Mouse (Mus musculus) kidney, embryonic 15.5 days (tissue): ENCODE measurements around the gene Teddm3. TPM values are rescaled to one million over a fixed set of nuclear protein-coding genes. Genes with fewer than 3 reads are reported as not detected.
"Not testable (repeated sequence)": the region's sequence is repeated elsewhere in the genome, so short reads cannot be mapped to it uniquely, and the experiment has no call there.

ENCODE experiments used
- ATAC-seq: fragments of 200-750 bp; cut with Nextera tagmentation; replicated peaks from 2 replicates; pipeline ENCODE4 v1.8.0; 2017; ENCODE audit warnings: moderate TSS enrichment; ENCODE audit not compliant: low FRiP score
- H3K27ac ChIP-seq: fragments of 300-500 bp; sonication (generic); 2 replicates; pipeline ENCODE4 v1.5.1; 2015; ENCODE audit warnings: mild to moderate bottlenecking, inconsistent platforms
- H3K27me3 ChIP-seq: fragments of 300-500 bp; sonication (generic); 2 replicates; pipeline ENCODE4 v1.6.1; 2015; ENCODE audit warnings: inconsistent platforms
- H3K36me3 ChIP-seq: fragments of 300-500 bp; sonication (generic); 2 replicates; pipeline ENCODE4 v1.6.1; 2015; ENCODE audit warnings: inconsistent platforms
- H3K4me1 ChIP-seq: fragments of 300-500 bp; sonication (generic); 2 replicates; pipeline ENCODE4 v1.6.1; 2015; ENCODE audit warnings: inconsistent platforms
- H3K4me2 ChIP-seq: fragments of 300-500 bp; sonication (generic); 2 replicates; pipeline ENCODE4 v1.6.1; 2015; ENCODE audit warnings: moderate library complexity, mild to moderate bottlenecking, inconsistent platforms
- H3K4me3 ChIP-seq: fragments of 300-500 bp; sonication (generic); replicated peaks from 2 replicates; pipeline ENCODE4 v1.5.1; 2015; ENCODE audit warnings: mild to moderate bottlenecking, inconsistent platforms
- H3K9ac ChIP-seq: fragments of 300-500 bp; sonication (generic); 2 replicates; pipeline ENCODE4 v1.6.1; 2015; ENCODE audit warnings: mild to moderate bottlenecking, inconsistent platforms
- H3K9me3 ChIP-seq: fragments of 300-500 bp; sonication (generic); replicated peaks from 2 replicates; pipeline ENCODE4 v1.6.1; 2016; ENCODE audit warnings: inconsistent platforms
- WGBS: fragments of 180-500 bp; shearing (Covaris S2); methylation state at CpG from one replicate; pipeline ENCODE4 v1.1.7; 2015; ENCODE audit warnings: mixed read lengths; 5-methylcytosine and 5-hydroxymethylcytosine counted together
- polyA plus RNA-seq: library from polyadenylated mRNA; unstranded; fragments of >200 nt; fragmentation: Nextera tagmentation; extraction: Ambion mirVana; gene quantifications from 2 replicates; pipeline ENCODE4 v1.2.1, GENCODE M21; 2015

Teddm3 gene
- polyA plus RNA-seq, 1 experiment from 2014 or later: not detected

- no peak for ATAC-seq
These were observed 33.8 kb upstream of the Teddm3 start for GRCm38 (mm10) chr16:21187568-21187967.

GRCm38 (mm10) chr16:21184697-21185096 lies 30.9 kb upstream of the Teddm3 start:
- no peak overlapping the region for H3K9ac ChIP-seq
- no peak overlapping the region for H3K4me2 ChIP-seq
- ATAC-seq: no peak
- H3K27ac ChIP-seq: no peak overlapping the region
- no peaks in the 10 kb centered on the region for H3K27me3 ChIP-seq
- no peaks in the 10 kb centered on the region for H3K9me3 ChIP-seq
- H3K4me1 ChIP-seq: 0 out of 2 replicates have a peak, but pooled peaks cover 5% of the 10 kb centered on the region
- H3K36me3 ChIP-seq: no peaks in the 10 kb centered on the region
- H3K4me3 ChIP-seq: no peak overlapping the region

More at GRCm38 (mm10) chr16:21187568-21187967, 33.8 kb upstream of the Teddm3 start:
- Histone ChIP-seq H3K36me3 (no peaks in the 10 kb centered on the region), H3K9me3 (no peaks in the 10 kb centered on the region), H3K4me2 (no peak overlapping the region), H3K27me3 (no peaks in the 10 kb centered on the region), H3K4me3 (no peak overlapping the region), H3K4me1 (0 out of 2 replicates have a peak, but pooled peaks cover 8% of the 10 kb centered on the region), H3K9ac (no peak overlapping the region), H3K27ac (no peak overlapping the region)
- WGBS: 45% methylated on average over 7 of the region's 7 CpGs

- Histone ChIP-seq H3K9ac (no peak overlapping the region), H3K4me2 (no peak overlapping the region), H3K27ac (peak overlapping the region; percentile 81), H3K36me3 (no peaks in the 10 kb centered on the region), H3K9me3 (no peaks in the 10 kb centered on the region), H3K4me1 (no peaks in the 10 kb centered on the region), H3K27me3 (no peaks in the 10 kb centered on the region), H3K4me3 (no peak overlapping the region)
- ATAC-seq: peak; percentile 77; the same call in 1 of the 2 replicates
- 50% methylated on average over 1 of the region's 1 CpGs for WGBS
These were observed 28.3 kb upstream of the Teddm3 start for GRCm38 (mm10) chr16:21182108-21182507.

- no peak for ATAC-seq
- no peaks in the 10 kb centered on the region for H3K27me3 ChIP-seq
- no peaks in the 10 kb centered on the region for H3K36me3 ChIP-seq
- no peak overlapping the region for H3K9ac ChIP-seq
- H3K4me3 ChIP-seq: no peak overlapping the region
- WGBS: 0% methylated on average over 1 of the region's 1 CpGs
- no peaks in the 10 kb centered on the region for H3K9me3 ChIP-seq
- H3K27ac ChIP-seq: no peak overlapping the region
- no peaks in the 10 kb centered on the region for H3K4me1 ChIP-seq
- no peak overlapping the region for H3K4me2 ChIP-seq
These were observed 21.4 kb upstream of the Teddm3 start for GRCm38 (mm10) chr16:21175236-21175635.

GRCm38 (mm10) chr16:21168730-21169129 lies 14.9 kb upstream of the Teddm3 start:
- Histone ChIP-seq H3K4me1 (no peaks in the 10 kb centered on the region), H3K9me3 (no peaks in the 10 kb centered on the region), H3K4me3 (no peak overlapping the region), H3K27ac (no peak overlapping the region), H3K9ac (no peak overlapping the region), H3K36me3 (no peaks in the 10 kb centered on the region), H3K4me2 (no peak overlapping the region), H3K27me3 (no peaks in the 10 kb centered on the region)
- no peak for ATAC-seq
- 88% methylated on average over 13 of the region's 13 CpGs for WGBS

GRCm38 (mm10) chr16:21165343-21166220 lies 11.8 kb upstream of the Teddm3 start:
- H3K4me2 ChIP-seq, H3K9me3 ChIP-seq, H3K27ac ChIP-seq, H3K9ac ChIP-seq, H3K4me1 ChIP-seq, H3K27me3 ChIP-seq, H3K36me3 ChIP-seq, H3K4me3 ChIP-seq: not testable (repeated sequence)
- ATAC-seq: peak; percentile 69
- WGBS: 21% methylated on average over 17 of the region's 19 CpGs

GRCm38 (mm10) chr16:21163423-21163822 lies 9.6 kb upstream of the Teddm3 start:
- not testable (repeated sequence) for H3K36me3 ChIP-seq, H3K4me2 ChIP-seq, H3K9ac ChIP-seq, H3K9me3 ChIP-seq, H3K4me3 ChIP-seq, H3K27me3 ChIP-seq, ATAC-seq, H3K27ac ChIP-seq, H3K4me1 ChIP-seq
- WGBS: 82% methylated on average over 3 of the region's 3 CpGs

GRCm38 (mm10) chr16:21159226-21159625 lies 5.4 kb upstream of the Teddm3 start:
- H3K4me1 ChIP-seq, H3K4me2 ChIP-seq, H3K9me3 ChIP-seq, H3K27me3 ChIP-seq, H3K36me3 ChIP-seq, H3K4me3 ChIP-seq, H3K9ac ChIP-seq, H3K27ac ChIP-seq, ATAC-seq: not testable (repeated sequence)
- 96% methylated on average over 1 of the region's 1 CpGs for WGBS

- not testable (repeated sequence) for ATAC-seq, H3K9me3 ChIP-seq
These were observed 2.5 kb upstream of the Teddm3 start for GRCm38 (mm10) chr16:21156261-21156660.

GRCm38 (mm10) chr16:21151564-21152361 lies 2.0 kb downstream of the Teddm3 start:
- Histone ChIP-seq H3K9ac (no peak overlapping the region), H3K27ac (peak overlapping the region; percentile 76), H3K27me3 (no peaks in the 10 kb centered on the region), H3K4me2 (no peak overlapping the region), H3K4me1 (no peaks in the 10 kb centered on the region), H3K9me3 (no peaks in the 10 kb centered on the region), H3K36me3 (no peaks in the 10 kb centered on the region), H3K4me3 (no peak overlapping the region)
- ATAC-seq: no peak; the same call in 1 of the 2 replicates
- 53% methylated on average over 4 of the region's 4 CpGs for WGBS

More at GRCm38 (mm10) chr16:21156261-21156660, 2.5 kb upstream of the Teddm3 start:
- H3K9ac ChIP-seq, H3K27ac ChIP-seq, H3K4me2 ChIP-seq, H3K27me3 ChIP-seq, H3K36me3 ChIP-seq, H3K4me3 ChIP-seq, H3K4me1 ChIP-seq: not testable (repeated sequence)

GRCm38 (mm10) chr16:21149896-21150295 lies 3.9 kb downstream of the Teddm3 start:
- H3K4me1 ChIP-seq: no peaks in the 10 kb centered on the region
- H3K27ac ChIP-seq: no peak overlapping the region
- no peak overlapping the region for H3K4me2 ChIP-seq
- ATAC-seq: no peak
- no peaks in the 10 kb centered on the region for H3K9me3 ChIP-seq
- no peak overlapping the region for H3K4me3 ChIP-seq
- no peaks in the 10 kb centered on the region for H3K27me3 ChIP-seq
- H3K36me3 ChIP-seq: no peaks in the 10 kb centered on the region
- H3K9ac ChIP-seq: no peak overlapping the region

GRCm38 (mm10) chr16:21148451-21148850 lies 5.3 kb downstream of the Teddm3 start:
- H3K27me3 ChIP-seq, H3K4me1 ChIP-seq, H3K9me3 ChIP-seq, H3K9ac ChIP-seq, H3K27ac ChIP-seq, ATAC-seq, H3K4me2 ChIP-seq, H3K4me3 ChIP-seq, H3K36me3 ChIP-seq: not testable (repeated sequence)
- 80% methylated on average over 1 of the region's 1 CpGs for WGBS
